Mouse (Mus musculus) midbrain, postnatal 0 days (tissue): Measurements from ENCODE around the gene Mblac2. TPM values are rescaled to one million over a fixed set of nuclear protein-coding genes. Genes with fewer than 3 reads are reported as not detected.

Source experiments
- ATAC-seq: fragments of 200-750 bp; cut with Nextera tagmentation; 2 replicates; pipeline ENCODE4 v1.8.0; 2017; ENCODE audit warnings: moderate number of reproducible peaks, mild to moderate bottlenecking, moderate TSS enrichment, moderate library complexity; ENCODE audit not compliant: low FRiP score
- DNase-seq: peaks from one replicate; pipeline ENCODE4 v3.0.0-alpha.2; 2015; ENCODE audit warnings: low spot score
- H3K27ac ChIP-seq: fragments of 300-500 bp; sonication (generic); 2 replicates; pipeline ENCODE4 v1.5.1; 2014; ENCODE audit warnings: low read depth, mild to moderate bottlenecking, low read length, mixed read lengths
- H3K27me3 ChIP-seq: fragments of 300-500 bp; sonication (generic); 2 replicates; pipeline ENCODE4 v1.6.1; 2014; ENCODE audit warnings: low read length, control low read depth, mixed read lengths; ENCODE audit not compliant: insufficient read depth
- H3K36me3 ChIP-seq: fragments of 300-500 bp; sonication (generic); 2 replicates; pipeline ENCODE4 v1.6.1; 2014; ENCODE audit warnings: low read length, control low read depth, mixed read lengths; ENCODE audit not compliant: insufficient read depth
- H3K4me1 ChIP-seq: fragments of 300-500 bp; sonication (generic); 2 replicates; pipeline ENCODE4 v1.6.1; 2014; ENCODE audit warnings: mild to moderate bottlenecking, control low read depth, antibody characterized with exemption, low read length, mixed read lengths; ENCODE audit not compliant: insufficient read depth
- H3K4me2 ChIP-seq: fragments of 300-500 bp; sonication (generic); 2 replicates; pipeline ENCODE4 v1.6.1; 2014; ENCODE audit warnings: low read depth, mild to moderate bottlenecking, low read length, mixed read lengths; ENCODE audit not compliant: poor library complexity, severe bottlenecking
- H3K4me3 ChIP-seq: fragments of 300-500 bp; sonication (generic); 2 replicates; pipeline ENCODE4 v1.5.1; 2014; ENCODE audit warnings: low read depth, mild to moderate bottlenecking, low read length, moderate library complexity
- H3K9ac ChIP-seq: fragments of 300-500 bp; sonication (generic); replicated peaks from 2 replicates; pipeline ENCODE4 v1.6.1; 2014; ENCODE audit warnings: mild to moderate bottlenecking, low read length, moderate library complexity, mixed read lengths; ENCODE audit not compliant: poor library complexity, severe bottlenecking
- H3K9me3 ChIP-seq: fragments of 300-500 bp; sonication (generic); 2 replicates; pipeline ENCODE4 v1.6.1; 2016; ENCODE audit warnings: low read length, control low read depth
- CTCF ChIP-seq: IDR thresholded peaks from 2 replicates; pipeline ENCODE4 v1.5.1; 2016; ENCODE audit warnings: antibody characterized with exemption, mild to moderate bottlenecking
- WGBS: fragments of 180-500 bp; shearing (Covaris S2); extraction: QIAGEN DNeasy Blood & Tissue Kit; methylation state at CpG from one replicate; pipeline ENCODE4 v1.1.7; 2014; 5-methylcytosine and 5-hydroxymethylcytosine counted together
- polyA plus RNA-seq: library from polyadenylated mRNA; unstranded; fragments of >200 nt; fragmentation: Nextera tagmentation; extraction: Ambion mirVana; gene quantifications from 2 replicates; pipeline ENCODE4 v1.2.1, GENCODE M21; 2015
- total RNA-seq: library from RNA; depleted of rRNA; stranded (reverse); fragments of >200 nt; gene quantifications from 2 replicates; pipeline ENCODE4 v1.2.3, GENCODE M21; 2014

The Mblac2 gene
- total and polyA plus RNA-seq, 2 experiments from 2014 or later = 35.1 to 63.9 TPM

DNA sequence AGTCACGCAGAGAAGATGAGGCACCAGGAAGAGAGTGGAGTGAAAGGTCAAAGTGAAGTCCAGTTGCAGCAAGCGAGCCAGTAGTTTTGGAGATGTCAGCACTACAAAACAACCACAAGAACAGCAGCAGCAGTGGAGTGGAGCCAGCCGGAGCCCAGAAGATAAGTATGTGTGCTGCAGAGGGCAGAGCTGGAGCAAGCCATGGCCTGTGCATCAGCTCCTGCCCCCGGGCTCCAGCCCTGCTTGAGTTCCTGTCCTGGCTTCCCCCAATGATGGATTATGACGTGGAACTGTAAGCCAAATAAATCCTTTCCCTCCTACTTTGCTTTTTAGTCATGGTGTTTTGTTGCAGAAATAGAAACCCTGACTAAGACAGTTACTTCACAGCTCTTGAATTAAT lies 26.9 kb upstream of the Mblac2 start:
- ATAC-seq (no peak), DNase-seq (no peak)
- no peak overlapping the region for H3K4me3 ChIP-seq
- H3K36me3 ChIP-seq = no peaks in the 10 kb centered on the region
- no peak overlapping the region for H3K9ac ChIP-seq
- no peaks in the 10 kb centered on the region for H3K9me3 ChIP-seq
- 90% methylated on average over 5 of the region's 5 CpGs for WGBS
- H3K4me1 ChIP-seq = no peaks in the 10 kb centered on the region
- H3K4me2 ChIP-seq = no peak overlapping the region
- TF ChIP-seq CTCF = no peak
- no peak overlapping the region for H3K27ac ChIP-seq
- H3K27me3 ChIP-seq = no peaks in the 10 kb centered on the region

DNA sequence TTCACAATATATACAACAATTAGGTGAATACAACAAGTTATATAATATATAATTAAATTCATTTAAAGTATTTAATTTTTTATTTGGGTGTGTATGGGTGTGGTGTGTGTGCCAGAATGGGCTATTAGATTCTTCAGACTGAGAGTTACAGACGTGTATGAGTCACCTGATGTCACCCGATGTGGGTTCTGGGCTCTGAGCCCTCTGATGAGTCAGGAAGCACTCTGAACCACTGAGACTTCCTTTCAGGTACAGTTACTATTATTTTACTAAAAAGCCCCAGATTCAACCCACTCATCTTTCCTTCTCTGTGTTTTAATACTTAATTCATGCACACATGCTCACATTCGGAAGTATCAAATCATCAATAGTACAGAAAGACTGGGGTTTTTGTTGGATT lies 26.3 kb upstream of the Mblac2 start:
- no peak overlapping the region for H3K4me3 ChIP-seq
- WGBS = 91% methylated on average over 3 of the region's 3 CpGs
- no peak overlapping the region for H3K9ac ChIP-seq
- DNase-seq (no peak), ATAC-seq (no peak)
- no peaks in the 10 kb centered on the region for H3K27me3 ChIP-seq
- no peaks in the 10 kb centered on the region for H3K9me3 ChIP-seq
- no peak for TF ChIP-seq CTCF
- H3K27ac ChIP-seq = no peak overlapping the region
- no peaks in the 10 kb centered on the region for H3K4me1 ChIP-seq
- H3K36me3 ChIP-seq = no peaks in the 10 kb centered on the region
- H3K4me2 ChIP-seq = no peak overlapping the region

DNA sequence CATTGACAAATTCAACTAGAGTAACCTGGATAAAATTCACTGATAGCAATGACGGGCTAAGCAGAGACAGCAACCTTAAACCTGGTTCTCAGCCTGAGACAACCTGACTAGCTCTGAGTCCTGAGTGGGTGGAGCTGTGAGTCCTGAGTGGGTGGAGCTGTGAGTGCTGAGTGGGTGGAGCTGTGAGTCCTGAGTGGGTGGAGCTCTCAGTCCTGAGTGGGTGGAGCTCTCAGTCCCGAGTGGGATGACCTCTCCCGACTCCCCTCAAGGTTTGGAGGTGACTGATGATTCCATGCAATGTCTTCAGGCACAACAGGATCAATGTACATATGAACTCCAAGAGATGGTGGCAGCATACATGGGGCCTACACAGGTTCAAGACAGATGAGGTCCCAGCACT lies 21.6 kb upstream of the Mblac2 start:
- no peaks in the 10 kb centered on the region for H3K27me3 ChIP-seq
- H3K9ac ChIP-seq = no peak overlapping the region
- no peaks in the 10 kb centered on the region for H3K4me1 ChIP-seq
- no peak for TF ChIP-seq CTCF
- H3K27ac ChIP-seq = no peak overlapping the region
- ATAC-seq (no peak), DNase-seq (no peak)
- H3K4me2 ChIP-seq = no peak overlapping the region
- no peaks in the 10 kb centered on the region for H3K9me3 ChIP-seq
- 84% methylated on average over 3 of the region's 3 CpGs for WGBS
- H3K4me3 ChIP-seq = no peak overlapping the region
- no peaks in the 10 kb centered on the region for H3K36me3 ChIP-seq

DNA sequence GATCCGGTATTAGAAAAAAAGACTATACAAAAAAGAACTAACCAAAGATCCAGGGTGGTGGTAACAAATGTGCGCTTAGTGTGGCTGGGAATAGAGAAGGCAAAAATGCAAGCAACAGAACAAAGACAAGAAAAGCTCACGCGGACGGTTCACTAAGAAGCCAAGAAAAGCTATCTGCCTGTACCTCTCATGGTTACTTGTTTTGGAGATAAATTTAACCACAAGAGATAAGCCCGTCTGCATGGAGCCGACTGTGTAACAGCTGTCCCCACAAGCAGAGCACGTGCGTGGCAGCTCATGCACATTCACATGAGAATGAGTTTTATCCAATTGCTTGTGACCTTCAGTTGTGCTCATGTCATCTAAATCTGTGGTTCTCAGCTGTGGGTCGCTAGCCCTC lies 20.7 kb upstream of the Mblac2 start:
- H3K4me3 ChIP-seq = no peak overlapping the region
- TF ChIP-seq CTCF = no peak
- H3K36me3 ChIP-seq = no peaks in the 10 kb centered on the region
- H3K4me2 ChIP-seq = no peak overlapping the region
- no peak for DNase-seq
- WGBS = 83% methylated on average over 10 of the region's 10 CpGs
- H3K4me1 ChIP-seq = no peaks in the 10 kb centered on the region
- ATAC-seq = no peak
- H3K27me3 ChIP-seq = no peaks in the 10 kb centered on the region
- H3K9me3 ChIP-seq = no peaks in the 10 kb centered on the region
- H3K9ac ChIP-seq = no peak overlapping the region
- H3K27ac ChIP-seq = no peak overlapping the region

GRCm38 (mm10) chr13:81691606-81692005 lies 19.5 kb upstream of the Mblac2 start:
- H3K9ac ChIP-seq = no peak overlapping the region
- no peaks in the 10 kb centered on the region for H3K36me3 ChIP-seq
- no peak overlapping the region for H3K27ac ChIP-seq
- H3K9me3 ChIP-seq = no peaks in the 10 kb centered on the region
- H3K4me1 ChIP-seq = no peaks in the 10 kb centered on the region
- 56% methylated on average over 9 of the region's 9 CpGs for WGBS
- no peak for TF ChIP-seq CTCF
- ATAC-seq (peak; percentile 38; the same call in 1 of the 2 replicates), DNase-seq (peak; percentile 60)
- no peak overlapping the region for H3K4me3 ChIP-seq
- H3K4me2 ChIP-seq = no peak overlapping the region
- H3K27me3 ChIP-seq = no peaks in the 10 kb centered on the region

- H3K4me2 ChIP-seq = no peak overlapping the region
- DNase-seq = no peak
- 95% methylated on average over 12 of the region's 12 CpGs for WGBS
- TF ChIP-seq CTCF = no peak
- no peak for ATAC-seq
- no peak overlapping the region for H3K9ac ChIP-seq
- no peak overlapping the region for H3K27ac ChIP-seq
- H3K4me3 ChIP-seq = no peak overlapping the region
- H3K9me3 ChIP-seq = no peaks in the 10 kb centered on the region
- no peaks in the 10 kb centered on the region for H3K36me3 ChIP-seq
- no peaks in the 10 kb centered on the region for H3K27me3 ChIP-seq
- H3K4me1 ChIP-seq = no peaks in the 10 kb centered on the region
Observed at GRCm38 (mm10) chr13:81694446-81694845, 16.7 kb upstream of the Mblac2 start.

DNA sequence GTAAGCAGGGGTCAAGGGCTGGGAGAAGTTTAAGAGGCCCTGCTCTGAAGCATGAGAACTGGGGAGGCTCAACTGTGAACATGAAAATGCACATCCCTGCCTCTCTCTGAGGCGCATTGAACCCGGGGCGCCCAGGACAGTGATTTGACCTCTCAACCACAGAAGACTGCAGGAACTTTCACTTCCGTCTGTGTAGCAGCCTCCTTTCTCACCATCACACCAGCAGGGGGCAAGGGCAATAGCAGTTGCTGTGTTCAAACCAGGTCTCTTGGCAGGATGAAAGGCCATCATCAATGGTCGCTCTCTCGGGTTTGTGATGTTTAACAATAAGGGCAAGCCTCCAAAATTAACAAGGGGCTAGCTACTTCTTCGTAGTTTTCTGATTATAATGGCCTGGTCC lies 8.0 kb upstream of the Mblac2 start:
- 0 out of 2 replicates have a peak, but pooled peaks have one; percentile 3 for TF ChIP-seq CTCF
- H3K9me3 ChIP-seq = no peaks in the 10 kb centered on the region
- no peaks in the 10 kb centered on the region for H3K4me1 ChIP-seq
- H3K36me3 ChIP-seq = no peaks in the 10 kb centered on the region
- H3K4me3 ChIP-seq = no peak overlapping the region
- DNase-seq = no peak
- H3K4me2 ChIP-seq = no peak overlapping the region
- no peak overlapping the region for H3K9ac ChIP-seq
- WGBS = 74% methylated on average over 7 of the region's 7 CpGs
- H3K27ac ChIP-seq = no peak overlapping the region
- ATAC-seq = no peak
- no peaks in the 10 kb centered on the region for H3K27me3 ChIP-seq
